Mouse (Mus musculus) spleen, adult 2 months (tissue): Measurements from ENCODE around the gene Otop3.

Source experiments
- CTCF ChIP-seq: fragments of 200-500 bp; IDR thresholded peaks from 2 replicates; pipeline ENCODE4 v1.5.1; 2011; ENCODE audit warnings: mild to moderate bottlenecking, inconsistent platforms; ENCODE audit not compliant: insufficient read depth, insufficient read length, insufficient replicate concordance; ENCODE audit errors: extremely low read depth
- POLR2A ChIP-seq: fragments of 200-500 bp; IDR thresholded peaks from 2 replicates; pipeline ENCODE4 v1.6.1; 2011; ENCODE audit warnings: low read depth, low read length, inconsistent platforms

- TF ChIP-seq CTCF (no peak), POLR2A (no peak)
Observed at GRCm38 (mm10) chr11:115341866-115342265, 7.3 kb downstream of the Otop3 start.
